ENCODE assay signal across 13 mouse cellular contexts in genomic region chr1:90557140-90557539, GRCm38 (mm10). TPM values are rescaled to one million over a fixed set of nuclear protein-coding genes. Genes with fewer than 3 reads are reported as not detected.
DNase-seq lines count a peak whose midpoint lies in the region; ATAC-seq and TF ChIP-seq lines count a peak whose summit lies in the region.
"Had no signal": no experiment of that assay in that cellular context is flagged by ENCODE, and none has a peak within 500 bp of the region (broad histone marks: within the 10 kb centered on the region; RNA-seq: fewer than 3 reads in every experiment).

No protein-coding gene starts in this region.

- WGBS in intestine, postnatal 0 days: 97% methylated on average over 1 of the region's 1 CpGs
- WGBS in intestine, embryonic 15.5 days: 90% methylated on average over 1 of the region's 1 CpGs

- in situ Hi-C loops in Patski (cut with MboI; ENCODE audit: low pct_unique_long_range_greater_than_20kb): no loop called here

- H3K27me3 ChIP-seq in intestine, postnatal 0 days (replicated peaks; ENCODE audit: control insufficient read depth, insufficient read depth, low read length): no peaks in the 10 kb centered on the region
- no peaks in the 10 kb centered on the region for H3K27me3 ChIP-seq in intestine, embryonic 15.5 days (replicated peaks)
- no peaks in the 10 kb centered on the region for H3K27me3 ChIP-seq in Patski
- H3K27me3 ChIP-seq: heart, embryonic 13.5 days had no signal

- peak; percentile 60 for TF ChIP-seq CTCF in intestine, postnatal 0 days (IDR thresholded peaks at IDR 0.05; ENCODE audit: low read depth)
- TF ChIP-seq CTCF in Patski (IDR thresholded peaks at IDR 0.05): peak; percentile 67

- H3K9me3 ChIP-seq in intestine, postnatal 0 days (ENCODE audit: control insufficient read depth): no peaks in the 10 kb centered on the region
- H3K9me3 ChIP-seq in intestine, embryonic 15.5 days: no peaks in the 10 kb centered on the region
- H3K9me3 ChIP-seq: forebrain, embryonic 13.5 days; heart, embryonic 13.5 days had no signal

- no peak overlapping the region for H3K9ac ChIP-seq in intestine, postnatal 0 days (ENCODE audit: low read depth, low read length)
- H3K9ac ChIP-seq in intestine, embryonic 15.5 days: no peak overlapping the region
- H3K9ac ChIP-seq: forebrain, embryonic 13.5 days; heart, embryonic 13.5 days had no signal

- no peaks in the 10 kb centered on the region for H3K4me1 ChIP-seq in intestine, postnatal 0 days (replicated peaks; ENCODE audit: control insufficient read depth, insufficient read depth, low read length)
- H3K4me1 ChIP-seq in intestine, embryonic 15.5 days (replicated peaks): no peaks in the 10 kb centered on the region

- ATAC-seq in intestine, postnatal 0 days: no peak
- ATAC-seq in intestine, embryonic 15.5 days: no peak
- ATAC-seq in Patski: no peak
- ATAC-seq: forebrain, embryonic 13.5 days had no signal

- no peak overlapping the region for H3K4me3 ChIP-seq in intestine, postnatal 0 days (ENCODE audit: low read depth, low read length)
- H3K4me3 ChIP-seq in intestine, embryonic 15.5 days (replicated peaks): no peak overlapping the region
- H3K4me3 ChIP-seq: forebrain, embryonic 13.5 days; heart, embryonic 13.5 days had no signal

- CTCF ChIA-PET in Patski (lab: Charles Lee): interaction anchor here (0.8 to 1.2 kb wide), 3 partner anchors 10 to 353 kb away, joined by 3 to 4 read pairs (median 3); partner anchors contain the start of gene Ackr3

- no peaks in the 10 kb centered on the region for H3K36me3 ChIP-seq in intestine, postnatal 0 days (ENCODE audit: control insufficient read depth, insufficient read depth)
- H3K36me3 ChIP-seq in intestine, embryonic 15.5 days: no peaks in the 10 kb centered on the region
- H3K36me3 ChIP-seq: heart, embryonic 13.5 days had no signal

- peak; percentile 35 for DNase-seq in retina, embryonic 14.5 days (ENCODE audit: low spot score)
- DNase-seq in retina, postnatal 1 day: no peak
- DNase-seq in Patski (ENCODE audit: low read depth, low spot score): no peak
- DNase-seq in testis, postnatal 14 days (ENCODE audit: low spot score): peak; percentile 33
- DNase-seq in gastrocnemius, postnatal 10 days: no peak
- no peak for DNase-seq in frontal cortex, postnatal 10 days (ENCODE audit: low spot score in 2 of 2)
- DNase-seq: embryo, embryonic 11 days; kidney, adult 2 months had no signal

- POLR2A ChIA-PET in Patski (lab: Charles Lee): interaction anchor here (1.2 kb wide), 1 partner anchor 353 kb away, joined by 3 read pairs; the partner anchor contains the start of gene Ackr3

- H3K4me2 ChIP-seq in intestine, postnatal 0 days (replicated peaks; ENCODE audit: low read depth): no peak overlapping the region
- H3K4me2 ChIP-seq in intestine, embryonic 15.5 days (replicated peaks): no peak overlapping the region
- H3K4me2 ChIP-seq: forebrain, embryonic 13.5 days; heart, embryonic 13.5 days had no signal

- H3K27ac ChIP-seq in intestine, postnatal 0 days (ENCODE audit: low read depth, low read length): no peak overlapping the region
- H3K27ac ChIP-seq in intestine, embryonic 15.5 days: no peak overlapping the region
- H3K27ac ChIP-seq: forebrain, embryonic 13.5 days; heart, embryonic 13.5 days; macrophage had no signal

RNA-seq across cellular contexts. Expression of gene Cops8, which starts 45.6 kb away (rescaled TPM):
- 49.7 and 51.9 TPM in 2 replicates for polyA plus RNA-seq in intestine, postnatal 0 days (2015; fragmentation: Nextera tagmentation; extraction: Ambion mirVana)
- polyA plus RNA-seq in intestine, embryonic 15.5 days (2015; fragmentation: Nextera tagmentation; extraction: Ambion mirVana): 127 and 129 TPM in 2 replicates
- 134 TPM for polyA plus RNA-seq in Patski (2021)
- 10 to 100 TPM; 74.9 to 75.5 TPM for total RNA-seq in gastrocnemius, postnatal 10 days (2021)

Comparison
In these comparisons a context has a peak if more than half of its experiments do, and no peak if none do; other contexts are left out.
1. DNase-seq: peak in retina, embryonic 14.5 days (single experiment) and testis, postnatal 14 days (single experiment); none in retina, postnatal 1 day (single experiment), Patski (single experiment), gastrocnemius, postnatal 10 days (single experiment) and frontal cortex, postnatal 10 days (0 of 2).